Mouse (Mus musculus) hindbrain, embryonic 15.5 days (tissue): ENCODE data around the gene Cwc25. TPM values are rescaled to one million over a fixed set of nuclear protein-coding genes. Genes with fewer than 3 reads are reported as not detected.
"Not testable (repeated sequence)": the region's sequence is repeated elsewhere in the genome, so short reads cannot be mapped to it uniquely, and the experiment has no call there.

ENCODE experiments used
- ATAC-seq: fragments of 200-750 bp; cut with Nextera tagmentation; 2 replicates; pipeline ENCODE4 v1.8.0; 2017; ENCODE audit warnings: low read depth, moderate number of reproducible peaks, moderate TSS enrichment; ENCODE audit not compliant: low FRiP score
- H3K27ac ChIP-seq: fragments of 300-500 bp; sonication (generic); replicated peaks from 2 replicates; pipeline ENCODE4 v1.5.1; 2015; ENCODE audit warnings: mild to moderate bottlenecking, inconsistent platforms
- H3K27me3 ChIP-seq: fragments of 300-500 bp; sonication (generic); 2 replicates; pipeline ENCODE4 v1.6.1; 2015; ENCODE audit warnings: control low read depth, inconsistent platforms
- H3K36me3 ChIP-seq: fragments of 300-500 bp; sonication (generic); 2 replicates; pipeline ENCODE4 v1.6.1; 2015; ENCODE audit warnings: control low read depth, inconsistent platforms
- H3K4me1 ChIP-seq: fragments of 300-500 bp; sonication (generic); replicated peaks from 2 replicates; pipeline ENCODE4 v1.6.1; 2015; ENCODE audit warnings: control low read depth, inconsistent platforms
- H3K4me2 ChIP-seq: fragments of 300-500 bp; sonication (generic); 2 replicates; pipeline ENCODE4 v1.6.1; 2015; ENCODE audit warnings: moderate library complexity, mild to moderate bottlenecking, inconsistent platforms
- H3K4me3 ChIP-seq: fragments of 300-500 bp; sonication (generic); 2 replicates; pipeline ENCODE4 v1.5.1; 2015; ENCODE audit warnings: mild to moderate bottlenecking, inconsistent platforms
- H3K9ac ChIP-seq: fragments of 300-500 bp; sonication (generic); 2 replicates; pipeline ENCODE4 v1.6.1; 2015; ENCODE audit warnings: inconsistent platforms
- H3K9me3 ChIP-seq: fragments of 300-500 bp; sonication (generic); 2 replicates; pipeline ENCODE4 v1.6.1; 2016; ENCODE audit warnings: control low read depth, inconsistent platforms
- WGBS: fragments of 180-500 bp; shearing (Covaris S2); methylation state at CpG from one replicate; pipeline ENCODE4 v1.1.7; 2015; 5-methylcytosine and 5-hydroxymethylcytosine counted together
- polyA plus RNA-seq: library from polyadenylated mRNA; unstranded; fragments of >200 nt; fragmentation: Nextera tagmentation; extraction: Ambion mirVana; gene quantifications from 2 replicates; pipeline ENCODE4 v1.2.1, GENCODE M21; 2015

The Cwc25 gene
- polyA plus RNA-seq, 1 experiment from 2014 or later = 16.2 TPM

- H3K9me3 ChIP-seq = no peaks in the 10 kb centered on the region
- no peak overlapping the region for H3K4me3 ChIP-seq
- no peak overlapping the region for H3K4me2 ChIP-seq
- H3K9ac ChIP-seq = no peak overlapping the region
- 92% methylated on average over 3 of the region's 3 CpGs for WGBS
- no peak for ATAC-seq
- H3K27me3 ChIP-seq = no peaks in the 10 kb centered on the region
- no peaks in the 10 kb centered on the region for H3K36me3 ChIP-seq
- H3K27ac ChIP-seq = no peak overlapping the region
- peaks cover 45% of the 10 kb centered on the region for H3K4me1 ChIP-seq
These were observed 27.2 kb downstream of the Cwc25 start for GRCm38 (mm10) chr11:97739155-97739554.

GRCm38 (mm10) chr11:97738703-97739102 is 27.7 kb downstream of the Cwc25 start:
- WGBS = 66% methylated on average over 6 of the region's 6 CpGs
- no peaks in the 10 kb centered on the region for H3K9me3 ChIP-seq

DNA sequence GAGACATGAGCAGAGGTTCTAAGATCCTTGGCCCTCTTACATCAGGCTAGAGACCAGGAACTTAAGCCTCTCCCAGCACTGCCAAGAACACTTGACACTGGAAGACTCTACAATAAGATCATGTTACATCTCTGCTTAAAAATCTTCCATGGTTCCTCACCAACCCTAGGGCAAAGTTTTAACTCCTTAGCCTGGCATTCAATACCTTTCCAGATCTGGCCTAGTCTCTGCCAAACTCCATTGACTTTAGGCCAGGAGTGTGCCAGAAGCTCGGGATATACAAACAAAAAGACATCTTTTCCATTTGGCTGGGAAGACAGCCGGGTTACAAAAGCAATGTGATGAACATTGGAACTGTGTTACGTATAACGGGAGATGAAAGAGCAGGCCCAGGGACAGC is 28.8 kb downstream of the Cwc25 start:
- WGBS = 65% methylated on average over 4 of the region's 4 CpGs
- no peak overlapping the region for H3K4me3 ChIP-seq
- H3K27me3 ChIP-seq = no peaks in the 10 kb centered on the region
- H3K9me3 ChIP-seq = no peaks in the 10 kb centered on the region
- peaks cover 2% of the 10 kb centered on the region; the same call in 1 of the 2 replicates for H3K36me3 ChIP-seq
- H3K4me1 ChIP-seq = peaks cover 33% of the 10 kb centered on the region
- no peak overlapping the region for H3K4me2 ChIP-seq
- H3K9ac ChIP-seq = no peak overlapping the region
- ATAC-seq = no peak
- no peak overlapping the region for H3K27ac ChIP-seq

More at GRCm38 (mm10) chr11:97738703-97739102, 27.7 kb downstream of the Cwc25 start:
- H3K27me3 ChIP-seq = no peaks in the 10 kb centered on the region
- H3K4me1 ChIP-seq = peaks cover 44% of the 10 kb centered on the region
- H3K36me3 ChIP-seq = no peaks in the 10 kb centered on the region
- no peak overlapping the region for H3K4me3 ChIP-seq
- no peak overlapping the region for H3K27ac ChIP-seq
- no peak for ATAC-seq
- no peak overlapping the region for H3K4me2 ChIP-seq
- no peak overlapping the region for H3K9ac ChIP-seq

DNA sequence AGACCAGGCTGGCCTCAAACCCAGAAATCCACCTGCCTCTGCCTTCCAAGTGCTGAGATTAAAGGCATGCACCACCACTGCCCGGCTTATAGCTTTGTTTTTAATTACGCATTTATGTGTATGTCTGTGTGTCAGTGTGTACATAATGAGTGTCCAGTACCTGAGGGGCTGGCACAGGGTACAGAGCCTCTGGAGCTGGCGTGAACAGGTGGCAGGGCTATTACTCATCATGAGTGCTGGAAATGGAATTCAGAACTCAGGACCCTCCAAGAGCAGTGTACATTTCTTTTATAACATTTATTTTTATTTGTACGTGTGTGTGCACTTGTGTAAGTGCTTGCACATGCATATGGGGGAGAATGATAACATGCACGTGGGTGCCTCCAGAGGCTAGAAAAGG is 29.7 kb downstream of the Cwc25 start:
- H3K4me1 ChIP-seq = peaks cover 24% of the 10 kb centered on the region
- ATAC-seq = no peak
- H3K4me2 ChIP-seq = no peak overlapping the region
- peaks cover 11% of the 10 kb centered on the region for H3K36me3 ChIP-seq
- no peaks in the 10 kb centered on the region for H3K27me3 ChIP-seq
- no peaks in the 10 kb centered on the region for H3K9me3 ChIP-seq
- no peak overlapping the region for H3K4me3 ChIP-seq
- WGBS = 89% methylated on average over 5 of the region's 5 CpGs
- no peak overlapping the region for H3K9ac ChIP-seq
- H3K27ac ChIP-seq = no peak overlapping the region

DNA sequence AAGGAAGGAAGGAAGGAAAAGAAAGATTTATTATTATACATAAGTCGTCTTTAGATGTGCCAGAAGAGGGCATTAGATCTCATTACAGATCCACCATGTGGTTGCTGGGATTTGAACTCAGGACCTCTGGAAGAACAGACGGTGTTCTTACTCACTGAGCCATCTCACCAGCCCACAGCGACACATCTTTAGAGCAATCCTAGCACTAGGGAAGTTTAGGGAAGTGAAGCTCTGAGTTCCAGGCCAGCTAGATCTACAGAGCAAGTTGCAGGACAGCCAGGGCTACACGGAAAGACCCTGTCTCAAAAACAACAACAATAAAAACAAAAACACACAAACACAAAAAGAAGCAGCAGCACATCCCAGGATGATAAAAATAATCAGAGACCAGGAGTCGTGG is 31.5 kb downstream of the Cwc25 start:
- peaks cover 12% of the 10 kb centered on the region for H3K4me1 ChIP-seq
- not testable (repeated sequence) for H3K9ac ChIP-seq, H3K4me3 ChIP-seq, H3K9me3 ChIP-seq, H3K27ac ChIP-seq, H3K27me3 ChIP-seq, H3K4me2 ChIP-seq, ATAC-seq
- peaks cover 26% of the 10 kb centered on the region for H3K36me3 ChIP-seq
- 88% methylated on average over 5 of the region's 5 CpGs for WGBS

GRCm38 (mm10) chr11:97733689-97734088 is 32.7 kb downstream of the Cwc25 start:
- Histone ChIP-seq H3K9me3 (no peaks in the 10 kb centered on the region), H3K36me3 (peaks cover 36% of the 10 kb centered on the region), H3K27me3 (no peaks in the 10 kb centered on the region), H3K4me3 (no peak overlapping the region), H3K9ac (no peak overlapping the region), H3K4me2 (no peak overlapping the region), H3K27ac (no peak overlapping the region), H3K4me1 (peaks cover 12% of the 10 kb centered on the region; the same call in 1 of the 2 replicates)
- WGBS = 61% methylated on average over 10 of the region's 10 CpGs
- ATAC-seq = no peak

DNA sequence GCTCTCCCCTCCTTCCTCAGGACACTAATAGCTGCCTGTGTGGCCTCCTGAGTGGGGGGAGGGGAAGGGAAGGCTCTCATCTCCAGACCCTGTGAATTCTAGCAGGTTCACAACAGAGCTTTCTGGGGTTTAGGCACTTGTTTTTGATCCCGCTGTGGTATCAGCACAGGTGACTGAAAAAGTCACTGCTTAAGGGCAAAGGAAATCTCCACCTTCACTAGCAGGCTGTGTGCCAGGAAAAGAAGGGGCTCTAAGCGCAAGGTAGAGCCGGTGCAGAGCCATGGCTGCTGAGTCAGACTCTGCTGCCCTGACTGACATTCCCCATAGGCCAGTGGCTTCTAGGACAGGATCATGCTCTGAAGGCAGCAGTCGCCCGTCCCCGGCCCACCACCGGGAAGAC is 37.6 kb downstream of the Cwc25 start:
- 88% methylated on average over 7 of the region's 7 CpGs for WGBS
- Histone ChIP-seq H3K9me3 (no peaks in the 10 kb centered on the region), H3K4me1 (no peaks in the 10 kb centered on the region; the same call in 1 of the 2 replicates), H3K9ac (no peak overlapping the region), H3K27ac (no peak overlapping the region), H3K27me3 (no peaks in the 10 kb centered on the region), H3K36me3 (peaks cover 82% of the 10 kb centered on the region), H3K4me2 (no peak overlapping the region), H3K4me3 (no peak overlapping the region)
- ATAC-seq = no peak

GRCm38 (mm10) chr11:97728311-97728710 is 38.0 kb downstream of the Cwc25 start:
- Histone ChIP-seq H3K27ac (no peak overlapping the region), H3K9ac (no peak overlapping the region), H3K4me3 (no peak overlapping the region), H3K4me1 (no peaks in the 10 kb centered on the region), H3K27me3 (no peaks in the 10 kb centered on the region), H3K4me2 (no peak overlapping the region), H3K36me3 (peaks cover 86% of the 10 kb centered on the region), H3K9me3 (no peaks in the 10 kb centered on the region)
- no peak for ATAC-seq
- WGBS = 88% methylated on average over 7 of the region's 7 CpGs

- 89% methylated on average over 7 of the region's 7 CpGs for WGBS
- H3K27ac ChIP-seq = no peak overlapping the region
- H3K4me2 ChIP-seq = no peak overlapping the region
- ATAC-seq = no peak
- no peaks in the 10 kb centered on the region for H3K9me3 ChIP-seq
- H3K36me3 ChIP-seq = peaks cover 94% of the 10 kb centered on the region
- H3K9ac ChIP-seq = no peak overlapping the region
- no peak overlapping the region for H3K4me3 ChIP-seq
- no peaks in the 10 kb centered on the region for H3K27me3 ChIP-seq
- H3K4me1 ChIP-seq = no peaks in the 10 kb centered on the region
These were observed 42.6 kb downstream of the Cwc25 start for GRCm38 (mm10) chr11:97723709-97724108.

DNA sequence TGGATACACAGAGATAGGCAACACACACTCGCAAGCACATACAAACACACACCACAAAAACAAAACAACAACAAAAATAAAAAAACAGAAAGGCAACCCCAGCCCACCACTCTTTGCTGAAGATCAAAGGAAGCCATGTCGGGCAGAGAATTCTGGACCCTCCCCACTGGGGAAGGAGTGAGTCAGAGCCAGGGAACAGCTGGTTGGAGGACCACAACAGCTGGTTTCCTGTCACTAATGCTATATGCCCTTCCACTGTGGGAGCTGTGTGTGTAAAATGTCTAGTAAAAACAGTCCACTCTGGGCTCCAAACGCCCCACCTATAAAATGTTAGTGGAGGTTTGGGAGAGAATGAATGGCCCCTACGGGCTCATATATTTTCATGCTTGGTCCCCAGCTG is 45.0 kb downstream of the Cwc25 start:
- Histone ChIP-seq H3K4me1 (no peaks in the 10 kb centered on the region), H3K4me3 (no peak overlapping the region), H3K36me3 (peaks cover 90% of the 10 kb centered on the region), H3K9me3 (no peaks in the 10 kb centered on the region), H3K27me3 (no peaks in the 10 kb centered on the region), H3K4me2 (no peak overlapping the region), H3K27ac (no peak overlapping the region), H3K9ac (no peak overlapping the region)
- ATAC-seq = no peak
- WGBS = 94% methylated on average over 4 of the region's 4 CpGs

DNA sequence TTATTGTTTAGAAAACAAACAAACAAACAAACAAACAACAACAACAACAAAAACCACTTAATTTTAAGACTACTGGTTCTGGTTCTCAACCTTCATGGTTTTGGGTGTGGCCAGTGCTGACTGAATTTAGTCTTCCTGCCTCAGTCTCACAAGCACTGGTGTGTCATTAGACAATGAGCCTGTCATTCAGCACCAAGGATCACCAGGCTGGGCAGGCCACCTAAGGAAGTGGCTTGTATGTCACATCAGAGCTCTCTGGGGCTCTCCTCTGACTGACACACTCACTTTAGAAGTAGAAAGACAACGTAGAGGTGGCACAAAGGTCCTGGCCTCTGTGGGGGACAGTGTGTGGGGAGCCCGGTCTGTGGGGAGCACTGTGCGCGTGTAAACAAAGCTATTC is 47.3 kb downstream of the Cwc25 start:
- Histone ChIP-seq H3K36me3 (peaks cover 72% of the 10 kb centered on the region), H3K4me2 (no peak overlapping the region), H3K4me1 (no peaks in the 10 kb centered on the region), H3K27me3 (no peaks in the 10 kb centered on the region), H3K27ac (no peak overlapping the region), H3K9ac (no peak overlapping the region), H3K9me3 (no peaks in the 10 kb centered on the region), H3K4me3 (no peak overlapping the region)
- WGBS = 88% methylated on average over 4 of the region's 4 CpGs
- no peak for ATAC-seq

- no peak overlapping the region for H3K4me3 ChIP-seq
- peaks cover 72% of the 10 kb centered on the region for H3K36me3 ChIP-seq
- no peak for ATAC-seq
- 87% methylated on average over 15 of the region's 15 CpGs for WGBS
- no peak overlapping the region for H3K27ac ChIP-seq
- H3K4me1 ChIP-seq = no peaks in the 10 kb centered on the region
- H3K9ac ChIP-seq = no peak overlapping the region
- H3K27me3 ChIP-seq = no peaks in the 10 kb centered on the region
- H3K4me2 ChIP-seq = no peak overlapping the region
- H3K9me3 ChIP-seq = no peaks in the 10 kb centered on the region
These were observed 48.0 kb downstream of the Cwc25 start for GRCm38 (mm10) chr11:97718281-97718860.
